Mouse (Mus musculus): ENCODE results near the gene Gm43552.
"Not testable (repeated sequence)": the region's sequence is repeated elsewhere in the genome, so short reads cannot be mapped to it uniquely, and the experiment has no call there.

Gene Gm43552

GRCm38 (mm10) chr5:65491767-65492715 lies 592 bp downstream of the Gm43552 start:
- DNase-seq (ENCODE audit: low read depth, low spot score): peak; percentile 64

- DNase-seq (ENCODE audit: low read depth, low spot score): no peak
Measured at GRCm38 (mm10) chr5:65489830-65490229, 2.8 kb downstream of the Gm43552 start.

DNA sequence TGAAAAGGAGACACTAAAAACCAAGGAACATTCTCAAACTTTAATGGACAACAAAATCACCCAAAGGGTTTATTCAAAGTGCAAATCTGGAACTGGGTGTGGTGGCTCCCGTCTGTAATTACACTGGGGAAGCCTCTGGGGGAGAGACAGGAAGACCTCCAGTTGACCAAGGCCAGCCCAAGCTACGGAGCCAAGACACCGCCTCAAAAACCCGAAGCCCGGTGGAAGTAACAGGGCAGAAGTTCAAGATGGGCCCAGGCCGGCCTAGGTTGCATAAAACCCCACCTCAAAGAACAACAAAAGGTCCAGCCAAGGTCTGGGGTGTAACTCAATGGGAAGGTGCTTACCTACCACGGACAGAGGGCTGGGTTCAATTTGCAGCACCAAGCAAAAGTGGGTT lies 3.9 kb downstream of the Gm43552 start:
- peak; percentile 18 for DNase-seq (ENCODE audit: low read depth, low spot score)

DNA sequence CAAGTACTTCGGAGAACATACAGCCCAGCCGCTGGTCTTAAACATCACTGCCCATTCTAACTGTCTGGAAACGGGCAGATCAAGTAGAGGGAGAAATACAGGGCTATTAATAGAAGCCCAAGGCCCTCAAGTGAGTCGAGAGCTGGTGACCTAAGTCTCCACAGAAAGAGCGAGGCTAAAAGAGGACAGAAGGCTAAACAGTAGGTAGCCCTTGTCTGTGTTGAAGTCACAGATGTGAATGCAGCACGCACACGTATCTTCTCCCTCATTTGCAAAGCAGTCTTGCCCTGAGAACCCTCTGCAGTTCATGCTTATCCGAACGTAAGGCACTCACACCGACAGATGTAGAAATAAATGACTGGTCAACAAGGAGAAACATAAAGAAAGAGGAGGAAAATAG lies 5.3 kb downstream of the Gm43552 start:
- no peak for DNase-seq (ENCODE audit: low read depth, low spot score)

DNA sequence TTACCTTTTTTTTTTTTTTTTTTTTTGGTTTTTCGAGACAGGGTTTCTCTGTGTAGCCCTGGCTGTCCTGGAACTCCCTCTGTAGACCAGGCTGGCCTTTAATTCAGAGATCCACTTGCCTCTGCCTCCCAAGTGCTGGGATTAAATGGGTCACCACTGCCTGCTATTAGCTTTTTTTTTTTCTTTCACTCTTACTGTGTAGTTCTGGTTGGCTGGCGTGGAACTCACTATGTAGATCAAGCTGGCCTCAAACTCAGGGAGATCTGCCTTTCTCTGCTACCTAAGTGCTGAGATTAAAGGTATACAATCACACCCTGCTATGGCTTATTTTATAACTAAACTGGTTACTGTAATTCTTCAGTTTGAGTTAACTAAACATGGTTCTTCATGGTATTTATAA lies 6.1 kb downstream of the Gm43552 start:
- no peak for DNase-seq (ENCODE audit: low read depth, low spot score)

- no peak for DNase-seq (ENCODE audit: low read depth, low spot score)
Measured at GRCm38 (mm10) chr5:65482996-65483395, 9.6 kb downstream of the Gm43552 start.

- DNase-seq (ENCODE audit: low read depth, low spot score): no peak
Measured at GRCm38 (mm10) chr5:65480511-65480910, 12.1 kb downstream of the Gm43552 start.

DNA sequence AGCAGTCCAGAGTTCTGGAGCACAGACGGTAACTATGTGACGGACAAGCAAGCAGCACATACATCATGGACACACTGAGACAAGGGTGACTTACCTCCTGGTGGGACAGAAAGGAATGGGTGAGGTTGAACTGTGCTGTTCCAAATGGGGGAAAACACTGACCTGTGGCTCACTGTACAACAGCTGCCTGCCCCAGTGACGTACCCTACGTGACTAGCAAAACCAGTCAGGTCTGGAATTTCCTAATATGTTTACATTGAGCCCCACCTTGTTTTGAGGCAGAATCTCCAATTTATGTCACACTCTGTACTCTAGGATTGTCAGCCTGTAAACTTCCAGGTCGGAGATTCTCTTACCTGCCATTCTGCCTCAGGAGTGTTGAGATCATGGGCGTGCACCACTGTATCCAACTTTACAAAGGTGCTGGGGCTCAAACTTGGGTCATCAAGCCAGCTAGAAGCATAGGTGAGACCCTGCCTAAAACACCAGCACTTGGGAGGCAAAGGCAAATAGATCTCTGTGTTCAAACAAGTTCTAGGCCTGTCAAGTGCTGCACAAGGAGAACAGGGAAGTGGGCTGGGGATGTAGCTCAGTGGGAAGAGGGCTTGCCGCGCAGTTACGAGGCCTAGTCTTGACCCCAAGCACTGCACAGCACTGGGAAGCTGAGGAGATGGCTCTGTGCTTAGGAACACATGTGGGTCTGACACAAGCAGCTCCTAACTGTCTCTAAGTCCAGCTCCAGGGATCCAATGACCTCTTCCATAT lies 12.8 kb downstream of the Gm43552 start:
- DNase-seq (ENCODE audit: low read depth, low spot score): no peak

- no peak for DNase-seq (ENCODE audit: low read depth, low spot score)
Measured at GRCm38 (mm10) chr5:65478224-65478623, 14.4 kb downstream of the Gm43552 start.

GRCm38 (mm10) chr5:65476739-65477138 lies 15.9 kb downstream of the Gm43552 start:
- not testable (repeated sequence) for DNase-seq (ENCODE audit: low read depth, low spot score)

- no peak for DNase-seq (ENCODE audit: low read depth, low spot score)
Measured at GRCm38 (mm10) chr5:65475806-65476205, 16.8 kb downstream of the Gm43552 start.

- no peak for DNase-seq (ENCODE audit: low read depth, low spot score)
Measured at GRCm38 (mm10) chr5:65469766-65470165, 22.9 kb downstream of the Gm43552 start.

DNA sequence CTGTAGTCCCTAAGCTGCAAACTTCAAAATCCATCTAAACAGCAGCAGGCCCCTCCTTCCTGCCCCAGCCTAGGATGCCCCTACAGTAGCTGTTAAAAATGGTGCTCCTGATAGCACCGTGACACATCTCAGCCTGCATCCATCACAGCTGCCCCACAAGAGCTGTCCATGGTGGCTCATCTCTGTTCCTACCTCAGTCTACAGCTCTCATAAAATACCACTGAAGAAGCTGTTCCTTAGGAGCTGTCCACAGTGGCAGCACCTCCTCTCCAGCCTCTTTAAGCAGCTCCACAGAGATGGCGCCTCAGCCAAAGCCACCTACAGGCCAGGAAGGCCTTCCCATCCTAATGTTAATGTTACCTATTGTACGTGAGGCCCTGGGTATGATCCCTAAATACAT lies 25.7 kb downstream of the Gm43552 start:
- peak; percentile 85 for DNase-seq (ENCODE audit: low read depth, low spot score)

- no peak for DNase-seq (ENCODE audit: low read depth, low spot score)
Measured at GRCm38 (mm10) chr5:65460361-65460760, 32.3 kb downstream of the Gm43552 start.

GRCm38 (mm10) chr5:65459454-65459853 lies 33.2 kb downstream of the Gm43552 start:
- no peak for DNase-seq (ENCODE audit: low read depth, low spot score)

GRCm38 (mm10) chr5:65457846-65458245 lies 34.8 kb downstream of the Gm43552 start:
- DNase-seq (ENCODE audit: low read depth, low spot score): no peak

DNA sequence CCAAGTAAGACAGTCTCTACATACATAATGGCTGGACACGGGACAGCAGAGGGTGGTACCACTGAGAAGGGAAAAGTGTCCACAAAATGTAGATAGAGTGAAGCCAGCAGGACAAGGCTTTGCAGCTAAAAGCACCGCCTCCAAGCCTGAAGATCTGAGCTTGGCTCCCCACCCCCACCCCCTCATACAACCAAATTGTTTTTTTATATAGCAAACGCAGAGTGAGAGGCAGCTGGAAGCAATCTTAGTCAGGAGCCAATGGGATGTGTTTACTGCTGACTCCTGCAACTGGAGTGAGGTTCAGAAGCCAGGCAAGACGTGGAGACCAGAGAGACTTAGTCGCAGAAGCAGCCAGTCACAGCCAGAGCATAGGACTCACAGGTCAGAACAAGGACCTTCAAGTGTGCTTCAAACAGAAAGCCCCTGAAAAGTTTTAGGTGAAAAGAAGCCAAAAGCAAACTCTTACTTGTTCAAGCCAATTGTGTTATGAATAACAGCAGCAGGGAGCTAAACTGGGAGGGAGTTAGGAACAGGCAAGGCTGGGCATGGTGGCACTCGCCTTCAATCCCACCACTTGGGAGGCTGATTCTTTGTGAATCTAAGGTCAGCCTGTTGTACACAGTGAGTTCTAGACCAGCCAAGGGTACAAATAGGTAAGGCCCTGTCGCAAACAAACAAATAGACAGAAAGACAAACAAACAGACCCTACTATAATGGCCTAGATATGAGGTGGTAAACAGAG lies 35.4 kb downstream of the Gm43552 start:
- no peak for DNase-seq (ENCODE audit: low read depth, low spot score)

GRCm38 (mm10) chr5:65454771-65455170 lies 37.9 kb downstream of the Gm43552 start:
- DNase-seq (ENCODE audit: low read depth, low spot score): no peak

DNA sequence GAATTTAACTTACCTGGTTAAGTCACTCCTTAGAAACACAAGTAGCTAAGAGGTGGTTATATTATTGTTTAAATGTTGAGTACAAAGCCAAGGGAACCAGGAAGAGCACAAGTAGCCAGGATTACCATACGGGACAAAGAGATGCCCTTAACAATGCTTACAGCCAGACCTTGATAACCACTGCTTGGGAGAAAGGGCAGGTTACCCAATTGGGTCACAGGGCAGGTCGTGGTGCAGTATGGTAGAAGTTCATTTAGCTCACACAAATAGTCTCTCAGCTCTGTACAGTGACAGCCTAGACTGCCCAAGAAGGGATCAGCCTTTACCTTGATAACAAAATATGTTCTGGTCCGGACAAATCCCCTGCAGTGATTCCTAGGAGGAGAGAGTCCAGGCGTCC lies 43.7 kb downstream of the Gm43552 start:
- DNase-seq (ENCODE audit: low read depth, low spot score): peak; percentile 38

- DNase-seq (ENCODE audit: low read depth, low spot score): no peak
Measured at GRCm38 (mm10) chr5:65447826-65448225, 44.8 kb downstream of the Gm43552 start.

DNA sequence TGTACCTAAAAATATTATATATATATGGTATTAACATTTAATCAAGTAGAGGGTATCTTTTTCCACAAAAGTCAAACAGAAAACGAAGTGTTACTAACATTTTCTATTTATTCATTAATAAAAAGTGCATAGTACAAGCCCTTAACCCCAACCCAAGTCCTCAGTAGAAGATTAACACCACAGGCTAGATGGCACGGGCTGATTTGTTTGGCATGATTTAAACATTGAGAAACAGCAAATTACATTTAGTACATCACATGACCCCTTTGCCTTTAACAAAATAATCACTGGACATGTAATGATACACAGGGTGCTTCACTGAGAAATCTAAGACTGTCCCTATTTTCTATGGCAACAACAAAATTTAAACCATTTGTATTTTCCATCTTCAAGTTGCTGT lies 45.9 kb downstream of the Gm43552 start:
- DNase-seq (ENCODE audit: low read depth, low spot score): no peak

- no peak for DNase-seq (ENCODE audit: low read depth, low spot score)
Measured at GRCm38 (mm10) chr5:65444981-65445380, 47.7 kb downstream of the Gm43552 start.

Data from ZHBTc4 (cell line).